Mouse (Mus musculus) cortical plate, adult 2 months (tissue): ENCODE measurements at regions not wholly inside any gene's neighbourhood (a gene's known extent, or its start where the extent isn't known, plus 50 kb on each side); places are given as distances from the start of the nearest gene placed in this dataset.

ENCODE experiments used
- CTCF ChIP-seq: fragments of 200-500 bp; IDR thresholded peaks from 2 replicates; pipeline ENCODE4 v1.5.1; 2011; ENCODE audit warnings: mild to moderate bottlenecking, control low read depth, low read length; ENCODE audit not compliant: insufficient read depth; ENCODE audit errors: extremely low read depth
- POLR2A ChIP-seq: fragments of 200-500 bp; IDR thresholded peaks from 2 replicates; pipeline ENCODE4 v1.6.1; 2011; ENCODE audit warnings: mild to moderate bottlenecking, low read length, control low read depth; ENCODE audit not compliant: insufficient read depth; ENCODE audit errors: extremely low read depth

DNA sequence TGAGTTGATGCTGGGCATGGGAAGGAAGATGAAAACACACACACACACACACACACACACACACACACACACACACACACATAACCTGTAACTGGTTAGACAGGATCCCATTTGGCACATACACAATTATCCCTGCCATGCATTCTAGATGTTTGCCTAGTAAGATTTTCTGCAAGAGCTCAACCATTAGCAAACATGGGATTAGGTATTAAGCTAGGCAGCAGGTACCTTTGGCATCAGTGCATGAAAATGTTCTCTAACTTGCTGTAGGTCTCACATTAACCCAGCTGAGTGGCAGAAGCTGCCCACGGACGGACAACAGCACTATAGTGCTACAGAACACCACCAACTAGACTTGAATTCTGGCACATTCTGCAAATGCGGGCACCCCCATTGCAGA lies 413.8 kb upstream of the Tmpo start:
- TF ChIP-seq CTCF: no peak
- no peak for TF ChIP-seq POLR2A
